Mouse (Mus musculus) fibroblast of lung, adult 2 months (primary cell): ENCODE measurements around the gene Olfr522.
"Not testable (repeated sequence)": the region's sequence is repeated elsewhere in the genome, so short reads cannot be mapped to it uniquely, and the experiment has no call there.

Experiments used
- DNase-seq: peaks from one replicate; pipeline ENCODE4 v3.0.0-alpha.2; 2011; ENCODE audit warnings: low read depth

The Olfr522 gene

DNA sequence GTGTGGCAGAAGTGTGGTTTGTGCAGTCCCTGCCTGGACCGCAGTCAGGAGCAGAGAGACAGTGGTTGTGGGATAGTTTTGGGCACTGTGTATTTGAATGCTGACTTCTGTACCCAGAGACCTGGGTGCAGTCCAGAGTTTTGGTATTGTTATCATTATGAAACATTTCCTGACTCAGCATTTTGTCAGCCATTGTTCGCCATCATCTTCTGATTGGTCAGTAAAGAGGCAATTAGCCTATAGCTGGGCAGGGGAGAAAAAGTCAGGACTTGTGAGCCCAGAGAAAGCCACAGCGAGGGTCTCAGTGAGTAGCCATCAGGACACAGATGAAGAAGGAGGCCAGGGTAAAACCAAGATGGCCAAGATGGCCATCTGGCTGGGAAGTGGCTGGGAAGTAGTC lies 4.2 kb downstream of the Olfr522 start:
- no peak for DNase-seq

DNA sequence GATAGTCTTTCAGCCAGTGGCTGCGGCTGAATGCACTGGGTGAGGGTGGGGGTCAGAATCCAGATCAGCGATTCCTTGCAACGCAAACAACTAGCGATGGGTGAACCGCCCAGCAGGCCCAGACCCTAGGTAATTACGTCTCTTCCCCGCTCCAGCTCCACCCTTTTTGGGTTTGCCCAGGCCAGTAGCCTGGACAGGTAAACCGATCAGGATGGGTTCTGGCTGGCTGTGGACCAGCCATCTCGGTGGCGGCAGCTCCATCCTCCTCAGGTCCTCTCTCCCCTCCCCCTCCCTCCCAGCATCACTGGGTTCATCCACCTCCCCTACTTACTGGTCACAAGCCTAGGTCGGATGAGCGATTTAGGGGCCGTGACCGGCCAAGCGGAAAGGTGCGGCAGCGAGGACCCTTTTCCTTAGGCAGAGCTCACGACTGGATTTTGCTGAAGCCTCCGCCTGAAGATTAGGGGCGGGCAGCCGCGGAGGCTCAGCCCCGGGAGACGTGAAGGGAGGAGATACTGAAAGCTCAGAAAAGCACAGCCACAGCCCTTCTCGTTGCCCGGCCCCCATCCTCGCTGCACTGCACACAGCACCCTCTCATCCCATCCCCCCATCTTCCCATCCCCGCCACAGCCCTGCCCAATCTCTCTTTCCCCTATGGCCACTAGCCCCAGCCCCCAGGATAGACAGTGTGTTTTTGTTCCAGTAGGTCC lies 10.2 kb downstream of the Olfr522 start, which contains the start of gene Sprn:
Gene Sprn, minus strand, starts transcription at position 660 of the 710 bp plus-strand sequence.
- DNase-seq, result no peak

DNA sequence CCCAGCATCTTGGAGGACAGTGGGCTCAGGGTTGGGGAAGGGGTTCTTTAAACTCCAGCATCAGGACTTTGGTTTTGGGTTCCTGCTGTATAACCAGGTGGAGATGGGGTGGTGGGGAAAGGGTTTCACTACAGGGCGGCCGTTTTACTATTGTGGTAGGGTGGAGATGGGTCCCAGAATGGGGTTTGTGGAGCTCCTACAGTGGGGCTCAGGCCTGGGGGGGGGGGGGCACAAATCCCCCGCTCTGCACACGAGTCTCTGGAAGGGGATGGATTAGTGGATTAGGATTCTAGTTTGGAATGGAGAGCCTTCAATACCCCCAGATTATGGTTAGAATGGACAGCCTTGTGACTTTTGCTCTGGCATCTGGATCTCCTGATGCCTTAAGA lies 10.7 kb downstream of the Olfr522 start:
- no peak for DNase-seq

DNA sequence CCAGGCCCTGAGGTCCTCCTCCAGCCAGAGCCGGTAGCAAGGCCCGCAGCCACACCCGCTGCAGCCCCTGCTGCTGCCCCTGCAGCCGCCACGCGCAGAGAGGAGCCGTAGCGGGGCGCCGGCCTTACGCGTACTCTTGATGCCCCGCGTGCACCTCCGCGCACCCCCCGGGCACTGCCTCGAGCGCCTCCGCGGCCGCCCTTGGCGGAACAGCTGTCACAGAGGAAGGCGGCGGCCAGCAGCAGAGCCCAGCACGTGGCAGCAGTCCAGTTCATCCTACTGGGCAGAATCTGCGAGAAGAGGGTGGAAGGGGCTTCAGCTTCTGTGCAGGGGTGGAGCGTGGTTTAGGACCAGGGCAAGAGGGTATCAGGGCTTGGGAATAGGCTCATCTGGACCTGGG lies 11.2 kb downstream of the Olfr522 start:
- DNase-seq, result no peak

DNA sequence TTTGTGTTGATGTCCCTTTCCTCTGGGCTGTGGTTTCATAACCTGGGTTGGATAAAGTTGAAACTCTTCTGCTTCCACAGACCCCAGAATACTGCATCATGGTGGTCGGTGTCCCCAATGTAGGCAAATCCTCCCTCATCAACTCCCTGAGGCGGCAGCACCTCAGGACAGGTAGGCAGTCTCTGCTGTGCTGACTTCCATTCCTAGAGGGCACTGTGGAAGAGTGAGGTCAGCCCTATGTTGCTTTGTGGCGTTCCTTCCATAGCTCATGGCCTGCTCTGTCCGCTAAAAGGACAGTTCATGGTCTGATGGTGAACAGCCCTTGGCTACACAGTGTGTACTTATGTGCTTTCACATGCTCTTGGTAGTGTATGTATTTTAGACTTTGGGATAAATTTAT lies 20.0 kb downstream of the Olfr522 start:
- DNase-seq, result no peak

DNA sequence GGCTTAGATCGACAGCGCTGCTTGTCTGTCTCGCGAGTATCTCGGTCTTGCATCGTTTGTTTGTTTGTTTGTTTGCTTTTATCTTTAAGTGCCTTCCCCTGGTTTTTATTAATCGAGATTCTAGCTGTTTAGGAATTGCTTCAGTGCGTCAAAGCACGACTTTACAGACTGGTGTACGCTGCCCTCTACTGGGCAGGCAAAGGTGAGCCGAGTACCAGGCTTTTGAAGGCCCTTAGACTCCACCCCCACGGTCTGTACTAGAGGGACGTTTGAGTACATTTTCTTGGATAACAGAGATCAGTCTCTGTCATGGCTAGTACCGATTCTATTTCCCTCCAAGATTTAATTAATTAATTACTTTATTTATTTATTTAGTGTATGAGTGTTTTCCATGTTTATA lies 23.2 kb downstream of the Olfr522 start:
- DNase-seq, result peak; percentile 36

DNA sequence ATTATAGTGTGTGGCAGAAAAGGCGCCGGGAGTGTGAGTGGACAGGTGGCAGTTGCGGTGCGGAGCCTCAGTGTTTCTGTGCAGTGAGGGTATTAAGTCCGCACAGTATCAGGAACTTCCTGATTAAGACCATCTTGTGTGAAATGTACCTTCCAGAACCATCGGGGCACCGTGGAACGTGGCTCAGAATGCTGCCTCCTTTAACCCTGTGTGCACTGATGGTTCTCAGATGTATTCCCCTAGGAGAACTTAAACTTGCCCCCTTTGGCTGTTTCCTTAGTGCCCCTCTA lies 26.6 kb downstream of the Olfr522 start:
- DNase-seq, result no peak

DNA sequence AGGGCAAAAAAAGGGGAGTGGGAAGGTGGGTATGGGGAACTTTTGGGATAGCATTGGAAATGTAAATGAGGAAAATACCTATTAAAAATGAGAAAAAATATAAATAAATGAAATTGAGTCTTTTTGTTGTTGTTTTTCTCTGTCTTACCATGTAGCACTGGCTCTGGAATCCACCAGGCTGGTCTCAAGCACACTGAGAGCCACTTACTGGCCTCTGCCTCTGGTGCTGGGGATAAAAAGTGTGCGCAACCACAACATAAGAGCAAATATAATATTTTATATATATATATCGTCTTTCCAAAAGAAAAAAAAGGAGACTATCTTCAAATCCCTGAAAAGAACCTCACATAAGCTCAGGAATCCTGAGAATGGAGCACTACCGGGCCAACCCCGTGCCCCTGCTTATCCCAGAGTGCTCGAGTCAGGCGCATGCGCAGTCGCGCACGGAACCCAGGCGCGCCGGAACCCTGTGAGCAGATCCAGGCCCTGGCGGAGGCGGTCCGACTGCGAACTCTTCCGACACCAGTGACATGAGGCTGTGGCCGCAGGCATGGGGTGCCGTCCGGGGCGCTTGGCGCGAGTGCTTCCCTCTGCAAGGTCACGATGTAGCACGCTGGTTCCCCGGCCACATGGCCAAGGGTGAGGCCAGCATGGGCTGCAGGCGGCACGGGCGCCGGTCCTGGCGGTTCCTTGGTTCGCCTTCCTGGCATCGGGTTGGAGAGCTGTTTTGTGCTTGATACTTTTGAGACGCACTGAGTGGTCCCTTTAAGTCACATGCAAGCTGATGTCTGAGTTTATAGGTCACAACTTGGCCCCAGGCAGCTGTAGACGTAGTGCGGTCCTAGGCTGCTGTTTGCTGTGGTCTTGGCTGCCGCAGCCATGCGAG lies 27.2 kb downstream of the Olfr522 start, which contains the start of gene Mtg1:
Gene Mtg1, plus strand, starts transcription at position 430 of the 886 bp plus-strand sequence.
- DNase-seq, result peak; percentile 73

DNA sequence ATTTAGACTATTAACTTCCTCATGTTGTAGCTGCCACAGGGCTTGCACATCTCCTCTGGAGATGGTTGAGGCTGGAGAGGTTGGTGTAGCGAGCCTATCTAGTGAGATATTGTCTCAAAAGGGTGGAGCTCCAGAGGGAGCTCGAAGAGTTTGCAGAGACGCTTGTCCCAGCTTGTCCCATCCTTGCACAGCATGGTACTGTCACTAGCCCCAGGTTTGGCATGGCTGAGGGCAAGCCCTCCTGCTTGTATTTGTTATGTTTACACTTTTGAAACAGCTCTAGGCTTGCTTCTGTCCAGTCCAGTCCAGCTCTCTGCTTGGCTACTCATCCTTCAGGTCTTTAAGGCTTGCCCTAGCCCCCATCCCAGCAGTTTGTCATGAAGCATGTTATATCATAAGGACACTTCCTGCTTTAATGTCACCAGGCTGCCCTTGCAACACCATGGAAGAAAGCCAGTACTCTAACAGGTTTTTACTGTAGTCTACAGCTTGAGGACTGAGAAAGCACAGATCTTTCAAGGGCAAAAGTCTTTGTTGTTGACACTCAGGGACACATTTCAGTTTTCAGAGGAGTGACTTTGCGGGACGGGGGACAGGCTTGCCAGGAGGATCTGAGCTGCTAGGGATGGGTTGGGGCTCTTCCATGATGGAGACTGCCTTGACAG lies 29.3 kb downstream of the Olfr522 start:
- DNase-seq, result no peak

DNA sequence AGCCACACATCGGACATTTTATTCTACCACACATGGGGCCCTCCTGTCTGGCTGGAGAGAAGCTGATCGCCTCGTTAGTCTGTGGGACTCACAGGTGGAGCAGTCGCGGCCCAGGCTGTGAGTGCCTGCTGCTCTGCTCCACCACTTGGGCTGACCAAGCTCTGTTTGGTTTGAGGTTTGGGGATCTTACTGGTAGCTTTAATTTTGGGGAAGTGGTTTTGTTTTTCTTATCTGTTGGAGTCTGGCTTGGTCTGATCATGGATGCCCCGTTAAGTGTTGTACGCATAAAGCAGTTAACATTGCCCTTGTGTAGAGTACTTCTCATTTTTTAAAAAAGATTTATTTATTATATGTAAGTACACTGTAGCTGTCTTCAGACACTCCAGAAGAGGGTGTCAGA lies 30.5 kb downstream of the Olfr522 start:
- not testable (repeated sequence) for DNase-seq

DNA sequence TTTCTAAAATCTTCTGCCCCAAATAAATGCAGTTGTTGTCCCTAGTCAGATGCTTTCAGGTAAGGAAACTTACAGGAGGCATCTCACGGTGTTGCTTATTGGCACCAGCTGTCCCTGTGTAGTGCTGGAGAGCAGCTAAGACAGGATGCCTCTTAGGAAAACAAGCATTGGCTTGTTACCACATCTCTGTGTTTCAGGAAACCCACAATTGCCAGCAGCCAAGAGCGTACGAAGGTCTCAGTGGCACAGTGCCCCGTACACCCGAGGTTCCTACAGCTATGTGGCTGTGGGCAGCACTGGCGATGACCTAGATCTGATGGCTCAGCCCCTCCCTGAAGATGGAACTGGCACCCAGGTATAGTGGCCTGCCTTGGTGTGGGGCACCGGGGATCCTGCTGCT lies 32.4 kb downstream of the Olfr522 start:
- DNase-seq, result not testable (repeated sequence)

DNA sequence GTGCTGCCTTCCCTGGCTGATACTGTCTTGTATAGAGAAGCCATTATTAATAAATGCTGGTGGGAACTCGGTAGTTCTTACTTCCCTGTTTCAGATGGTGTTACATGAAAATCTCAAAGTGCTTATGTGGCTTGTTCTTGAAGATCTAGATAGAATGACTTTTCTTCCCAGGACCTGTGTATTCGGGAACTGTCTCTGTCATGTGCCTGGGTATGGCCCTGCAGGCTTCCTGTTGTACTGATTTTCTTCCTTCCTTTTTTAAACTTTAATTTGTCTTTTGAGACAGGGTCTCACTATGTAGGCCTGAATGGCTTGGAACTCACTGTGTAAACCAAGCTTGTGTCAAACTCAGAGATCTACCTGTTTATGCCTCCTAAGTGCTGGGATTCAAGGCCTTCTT lies 36.7 kb downstream of the Olfr522 start:
- no peak for DNase-seq

DNA sequence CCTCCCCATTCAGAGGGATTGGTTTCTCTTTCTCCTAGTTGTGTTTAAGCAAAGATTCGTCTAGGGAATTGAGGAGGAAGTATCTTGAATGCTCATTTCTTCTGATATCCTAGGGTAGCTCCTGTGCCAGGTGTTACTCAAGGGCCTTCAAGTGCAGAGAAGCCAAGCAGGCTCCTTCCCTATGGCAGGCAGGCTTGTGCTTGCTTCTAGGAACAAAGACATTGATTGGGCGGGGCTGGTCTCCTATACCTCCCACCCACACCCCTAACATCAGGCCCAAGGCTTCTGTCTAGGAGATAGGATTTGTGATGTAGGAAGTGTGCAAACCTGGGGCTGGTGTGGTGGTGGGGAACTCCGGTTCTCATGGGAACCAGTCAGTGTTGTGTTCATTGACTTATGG lies 37.6 kb downstream of the Olfr522 start:
- DNase-seq, result no peak

DNA sequence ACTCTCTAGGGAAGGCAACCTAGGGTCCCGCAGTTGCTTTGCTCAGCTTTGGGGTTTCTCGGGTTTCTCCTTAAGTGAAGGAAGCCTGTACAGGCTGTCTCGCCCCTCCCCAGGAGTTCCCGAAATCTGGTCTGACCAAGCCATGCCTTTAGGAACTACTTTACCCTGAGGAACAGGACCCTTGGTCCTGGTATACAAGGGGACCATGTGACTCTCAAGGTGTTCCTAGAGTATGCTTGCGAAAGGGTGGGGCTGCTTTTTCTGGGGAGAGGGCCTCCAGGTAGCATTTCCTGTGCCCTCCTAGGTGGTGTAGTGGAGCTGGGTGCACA lies 38.6 kb downstream of the Olfr522 start:
- no peak for DNase-seq

DNA sequence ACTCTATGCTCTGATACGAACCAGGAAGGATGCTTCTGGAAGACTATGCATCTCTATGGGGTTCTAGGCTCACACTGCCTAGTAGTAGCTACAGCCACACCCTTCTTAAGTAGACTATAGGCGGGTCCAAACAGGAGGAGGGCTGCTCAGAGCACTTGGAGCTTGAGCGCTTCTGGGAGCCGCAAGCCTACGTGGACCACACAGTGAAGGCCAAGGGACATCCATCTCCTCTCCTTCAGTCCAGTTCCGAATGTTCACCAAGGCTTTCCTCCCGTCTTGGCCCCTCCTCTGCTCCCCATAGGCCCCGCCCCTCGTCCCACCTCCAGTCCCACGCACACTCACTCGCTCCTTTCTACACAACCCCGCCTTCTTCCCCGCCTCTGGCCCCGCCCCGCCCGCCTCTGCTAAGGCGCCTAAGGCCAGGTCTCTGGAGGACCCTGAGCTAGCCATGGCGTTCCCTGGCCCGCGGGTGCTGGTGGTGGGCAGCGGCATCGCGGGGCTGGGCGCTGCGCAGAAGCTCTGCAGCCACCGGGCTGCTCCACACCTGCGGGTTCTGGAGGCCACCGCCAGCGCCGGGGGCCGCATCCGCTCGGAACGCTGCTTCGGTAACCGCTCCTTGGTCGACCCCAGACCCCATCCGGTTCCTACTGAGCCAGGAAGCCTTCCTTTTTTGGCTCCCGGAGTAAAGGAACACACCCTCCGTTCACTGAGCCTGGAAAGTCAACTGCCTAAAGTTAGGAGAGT lies 39.1 kb downstream of the Olfr522 start:
- DNase-seq, result peak; percentile 76

DNA sequence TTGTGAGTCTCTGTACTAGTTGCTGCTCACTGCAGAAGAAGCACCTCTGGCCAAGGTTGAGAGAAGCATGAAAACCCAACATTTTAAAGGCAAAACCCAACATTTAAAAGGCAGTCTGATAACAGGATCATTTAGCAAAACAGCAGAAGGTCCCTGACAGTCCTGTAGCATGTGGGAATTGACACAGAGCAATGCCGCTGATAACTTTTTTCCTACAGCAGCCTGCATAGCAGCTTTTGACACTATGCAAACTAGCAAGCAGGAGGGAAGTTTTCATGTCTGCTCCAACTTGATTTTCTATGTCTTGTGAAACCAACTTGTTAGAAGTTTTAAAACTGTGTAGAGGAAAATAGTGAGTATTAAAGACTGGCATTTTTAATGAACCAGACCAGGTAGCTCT lies 40.2 kb downstream of the Olfr522 start:
- no peak for DNase-seq

DNA sequence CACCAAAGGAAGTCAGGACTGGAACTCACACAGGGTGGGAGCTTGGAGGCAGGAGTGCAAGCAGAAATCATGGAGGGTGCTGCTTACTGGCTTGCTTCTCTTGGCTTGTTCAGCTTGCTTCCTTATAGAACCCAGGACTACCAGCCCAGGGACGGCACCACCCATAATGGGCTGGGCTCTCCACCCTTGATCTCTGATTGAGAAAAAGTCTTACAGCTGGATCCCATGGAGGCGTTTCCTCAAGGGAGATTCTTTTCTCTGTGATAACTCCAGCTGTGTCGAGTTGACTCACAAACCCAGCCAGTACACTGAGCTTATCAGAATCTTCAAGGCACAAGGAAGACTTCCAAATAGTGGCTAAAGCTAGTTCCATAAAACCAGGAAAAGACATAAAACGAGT lies 41.8 kb downstream of the Olfr522 start:
- no peak for DNase-seq

DNA sequence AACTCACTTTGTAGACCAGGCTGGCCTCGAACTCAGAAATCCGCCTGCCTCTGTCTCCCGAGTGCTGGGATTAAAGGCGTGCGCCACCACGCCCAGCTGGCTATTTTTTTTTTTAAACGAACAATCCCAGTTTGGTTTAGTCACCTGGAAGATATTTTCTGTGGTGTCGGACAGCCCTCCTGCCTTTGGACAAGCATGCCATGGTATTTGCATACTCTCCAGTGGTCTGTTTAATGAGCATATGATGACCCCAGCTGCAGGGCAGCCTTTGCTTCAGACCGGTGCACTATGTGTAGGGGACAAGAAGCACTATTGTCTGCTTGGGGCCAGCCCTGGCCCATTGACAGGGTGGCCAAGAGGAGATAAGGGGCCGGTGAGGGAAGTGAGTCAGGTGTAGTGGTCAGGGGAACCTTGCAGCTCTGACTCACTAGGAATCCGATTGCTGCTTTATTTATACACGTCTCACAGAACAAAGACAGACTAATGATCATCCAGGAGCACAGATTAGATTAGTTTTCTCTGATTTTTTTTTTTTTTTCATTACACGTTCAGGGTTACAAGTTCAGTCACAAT lies 43.1 kb downstream of the Olfr522 start:
- no peak for DNase-seq

DNA sequence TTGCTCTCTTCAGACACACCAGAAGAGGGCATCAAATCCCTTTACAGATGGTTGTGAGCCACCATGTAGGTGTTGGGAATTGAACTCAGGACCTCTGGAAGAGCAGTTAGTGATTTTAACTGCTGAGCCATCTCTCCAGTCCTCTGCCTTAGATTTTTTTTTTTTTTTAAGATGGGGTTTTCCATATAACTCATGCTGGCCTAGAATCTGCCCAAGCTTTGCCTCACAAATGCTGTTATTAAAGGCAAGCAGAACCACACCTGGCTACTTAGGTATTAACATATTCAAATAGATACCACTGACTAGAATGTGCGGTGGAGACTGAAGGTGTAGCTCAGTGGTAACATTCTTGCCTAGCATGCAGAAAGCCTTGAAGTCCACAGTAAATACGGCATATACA lies 44.1 kb downstream of the Olfr522 start:
- no peak for DNase-seq

DNA sequence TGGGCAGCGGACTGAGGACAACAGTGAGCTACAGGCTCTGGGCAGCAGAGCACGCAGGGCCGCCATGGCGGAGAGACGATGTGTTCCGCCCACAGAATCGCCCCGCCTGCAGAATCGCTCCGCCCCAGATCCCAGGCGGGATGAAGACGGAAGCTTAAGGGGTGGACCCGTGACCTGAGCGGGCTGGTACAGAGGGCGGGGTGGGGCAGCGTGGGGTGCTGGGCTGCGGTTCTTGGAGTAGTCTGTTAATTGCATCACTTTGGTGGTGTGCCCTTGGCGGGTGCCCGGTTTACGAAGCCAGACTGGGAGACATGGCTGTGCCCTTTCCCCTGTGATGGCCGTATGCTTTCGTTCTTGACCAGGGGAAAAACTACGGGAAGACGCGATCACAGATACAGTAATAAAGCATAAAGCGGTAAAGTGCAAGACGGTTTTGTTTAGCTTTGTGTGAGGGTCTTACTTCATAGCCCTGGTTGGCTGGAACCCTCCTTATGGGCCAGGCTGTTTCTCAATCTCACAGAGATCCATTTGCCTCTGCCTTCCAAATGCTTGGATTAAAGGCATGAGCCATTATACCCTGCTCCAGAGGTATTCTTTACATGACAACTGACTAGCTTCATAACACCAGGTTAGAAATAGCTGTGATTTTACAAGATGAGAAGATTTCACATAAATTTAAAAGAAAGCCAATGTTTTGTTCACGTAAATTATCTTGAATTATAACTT lies 48.1 kb downstream of the Olfr522 start, which contains the start of gene Echs1:
Gene Echs1, minus strand, starts transcription at position 148 of the 726 bp plus-strand sequence.
- peak; percentile 90 for DNase-seq
